Mouse (Mus musculus) brain, embryonic 14.5 days (tissue): ENCODE data around the gene Vrk3.

Experiments
- CTCF ChIP-seq: fragments of 200-500 bp; IDR thresholded peaks from 2 replicates; pipeline ENCODE4 v1.5.1; 2012; ENCODE audit warnings: inconsistent platforms, mild to moderate bottlenecking, moderate library complexity, borderline replicate concordance; ENCODE audit not compliant: insufficient read depth, insufficient read length; ENCODE audit errors: extremely low read depth
- POLR2A ChIP-seq: fragments of 200-500 bp; IDR thresholded peaks from 2 replicates; pipeline ENCODE4 v1.6.1; 2012; ENCODE audit warnings: mild to moderate bottlenecking, inconsistent platforms, borderline replicate concordance; ENCODE audit not compliant: poor library complexity, insufficient read depth, insufficient read length, severe bottlenecking; ENCODE audit errors: extremely low read depth

DNA sequence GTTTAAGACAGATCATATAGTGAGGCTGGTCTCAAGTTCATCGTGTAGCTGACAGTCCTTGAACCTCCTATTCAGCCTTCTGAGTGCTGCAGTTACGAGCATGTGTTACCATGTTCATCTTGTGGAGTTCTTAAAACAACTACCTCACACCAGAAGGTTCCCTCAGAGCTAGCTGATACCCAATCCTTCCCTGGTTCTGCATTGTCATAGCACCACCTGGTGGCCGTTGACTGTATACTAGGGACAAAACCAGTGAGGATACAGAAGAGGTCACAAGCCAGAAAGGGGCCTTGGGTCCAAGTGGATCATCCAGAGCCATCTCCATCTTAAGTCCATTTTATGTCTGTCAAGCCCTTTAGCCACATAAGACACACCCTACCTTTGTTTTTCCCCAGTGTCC lies 76.7 kb downstream of the Vrk3 start:
- TF ChIP-seq POLR2A (no peak), CTCF (peak; percentile 84; the same call in 1 of the 2 replicates)
